Mouse (Mus musculus) neural tube, embryonic 11.5 days (tissue): ENCODE measurements around the gene Ccnd1. TPM values are rescaled to one million over a fixed set of nuclear protein-coding genes. Genes with fewer than 3 reads are reported as not detected.

Source experiments
- ATAC-seq: fragments of 200-750 bp; cut with Nextera tagmentation; 2 replicates; pipeline ENCODE4 v1.8.0; 2017; ENCODE audit warnings: moderate number of reproducible peaks, mild to moderate bottlenecking, moderate TSS enrichment, moderate library complexity; ENCODE audit not compliant: insufficient read depth, low FRiP score, low TSS enrichment
- DNase-seq: peaks from one replicate; pipeline ENCODE4 v3.0.0-alpha.2; 2015; ENCODE audit warnings: low spot score
- H3K27ac ChIP-seq: fragments of 300-500 bp; sonication (generic); 2 replicates; pipeline ENCODE4 v1.5.1; 2014; ENCODE audit warnings: low read depth, mild to moderate bottlenecking, low read length
- H3K27me3 ChIP-seq: fragments of 300-500 bp; sonication (generic); 2 replicates; pipeline ENCODE4 v1.6.1; 2014; ENCODE audit warnings: mild to moderate bottlenecking, low read length, mixed read lengths; ENCODE audit not compliant: control insufficient read depth, insufficient read depth
- H3K36me3 ChIP-seq: fragments of 300-500 bp; sonication (generic); 2 replicates; pipeline ENCODE4 v1.6.1; 2014; ENCODE audit warnings: mild to moderate bottlenecking, low read length, moderate library complexity, mixed read lengths; ENCODE audit not compliant: control insufficient read depth, insufficient read depth
- H3K4me1 ChIP-seq: fragments of 300-500 bp; sonication (generic); 2 replicates; pipeline ENCODE4 v1.6.1; 2014; ENCODE audit warnings: low read length, mixed read lengths; ENCODE audit not compliant: control insufficient read depth, insufficient read depth
- H3K4me2 ChIP-seq: fragments of 300-500 bp; sonication (generic); 2 replicates; pipeline ENCODE4 v1.6.1; 2014; ENCODE audit warnings: low read depth, mild to moderate bottlenecking, moderate library complexity
- H3K4me3 ChIP-seq: fragments of 300-500 bp; sonication (generic); 2 replicates; pipeline ENCODE4 v1.5.1; 2014; ENCODE audit warnings: low read depth, low read length
- H3K9ac ChIP-seq: fragments of 300-500 bp; sonication (generic); 2 replicates; pipeline ENCODE4 v1.6.1; 2014; ENCODE audit warnings: mild to moderate bottlenecking, low read length
- H3K9me3 ChIP-seq: fragments of 300-500 bp; sonication (generic); 2 replicates; pipeline ENCODE4 v1.6.1; 2016; ENCODE audit warnings: low read length; ENCODE audit not compliant: control insufficient read depth
- WGBS: fragments of 180-500 bp; shearing (Covaris S2); extraction: QIAGEN DNeasy Blood & Tissue Kit; methylation state at CpG from one replicate; pipeline ENCODE4 v1.1.7; 2014; 5-methylcytosine and 5-hydroxymethylcytosine counted together
- polyA plus RNA-seq: library from polyadenylated mRNA; unstranded; fragments of >200 nt; fragmentation: Nextera tagmentation; extraction: Ambion mirVana; gene quantifications from 2 replicates; pipeline ENCODE4 v1.2.1, GENCODE M21; 2014

Gene Ccnd1
- 201 and 213 TPM in 2 replicates for polyA plus RNA-seq

- peak within 1 kb of the TSS; percentile 62 for H3K4me3 ChIP-seq
- H3K4me2 ChIP-seq, result peak within 1 kb of the TSS; percentile 86
- DNase-seq (peak; percentile 81), ATAC-seq (peak; percentile 48)
- H3K4me1 ChIP-seq, result peaks cover 41% of the 10 kb centered on the region
- H3K36me3 ChIP-seq, result peaks cover 15% of the 10 kb centered on the region
- H3K9ac ChIP-seq, result peak within 1 kb of the TSS; percentile 83
- H3K27ac ChIP-seq, result peak within 1 kb of the TSS; percentile 85
- H3K27me3 ChIP-seq, result peaks cover 4% of the 10 kb centered on the region; the same call in 1 of the 2 replicates
- under 1% methylated on average over 39 of the region's 45 CpGs for WGBS
- no peaks in the 10 kb centered on the region for H3K9me3 ChIP-seq
Measured at GRCm38 (mm10) chr7:144939344-144940002, at the start of gene Ccnd1. Gene Ccnd1, minus strand, starts transcription at chr7:144939925.

- DNase-seq (no peak), ATAC-seq (no peak)
- Histone ChIP-seq H3K4me2 (no peak overlapping the region), H3K9ac (no peak overlapping the region), H3K4me1 (no peaks in the 10 kb centered on the region), H3K27ac (no peak overlapping the region), H3K9me3 (no peaks in the 10 kb centered on the region), H3K36me3 (no peaks in the 10 kb centered on the region), H3K4me3 (no peak overlapping the region), H3K27me3 (no peaks in the 10 kb centered on the region)
- 64% methylated on average over 3 of the region's 3 CpGs for WGBS
Measured at GRCm38 (mm10) chr7:144988856-144989255, 49.1 kb upstream of the Ccnd1 start.

GRCm38 (mm10) chr7:144985100-144985499, 45.4 kb upstream of the Ccnd1 start:
- WGBS, result 90% methylated on average over 1 of the region's 1 CpGs
- ATAC-seq (no peak), DNase-seq (no peak)
- H3K4me3 ChIP-seq, result no peak overlapping the region
- no peak overlapping the region for H3K27ac ChIP-seq
- no peaks in the 10 kb centered on the region for H3K27me3 ChIP-seq
- H3K4me2 ChIP-seq, result no peak overlapping the region
- no peaks in the 10 kb centered on the region for H3K36me3 ChIP-seq
- H3K4me1 ChIP-seq, result no peaks in the 10 kb centered on the region
- no peak overlapping the region for H3K9ac ChIP-seq
- H3K9me3 ChIP-seq, result no peaks in the 10 kb centered on the region

- Histone ChIP-seq H3K36me3 (no peaks in the 10 kb centered on the region), H3K4me3 (no peak overlapping the region), H3K27ac (no peak overlapping the region), H3K27me3 (no peaks in the 10 kb centered on the region), H3K9ac (no peak overlapping the region), H3K4me1 (no peaks in the 10 kb centered on the region), H3K9me3 (no peaks in the 10 kb centered on the region), H3K4me2 (no peak overlapping the region)
- ATAC-seq (no peak), DNase-seq (no peak)
- WGBS, result 88% methylated on average over 6 of the region's 6 CpGs
Measured at GRCm38 (mm10) chr7:144982358-144983110, 42.8 kb upstream of the Ccnd1 start.

DNA sequence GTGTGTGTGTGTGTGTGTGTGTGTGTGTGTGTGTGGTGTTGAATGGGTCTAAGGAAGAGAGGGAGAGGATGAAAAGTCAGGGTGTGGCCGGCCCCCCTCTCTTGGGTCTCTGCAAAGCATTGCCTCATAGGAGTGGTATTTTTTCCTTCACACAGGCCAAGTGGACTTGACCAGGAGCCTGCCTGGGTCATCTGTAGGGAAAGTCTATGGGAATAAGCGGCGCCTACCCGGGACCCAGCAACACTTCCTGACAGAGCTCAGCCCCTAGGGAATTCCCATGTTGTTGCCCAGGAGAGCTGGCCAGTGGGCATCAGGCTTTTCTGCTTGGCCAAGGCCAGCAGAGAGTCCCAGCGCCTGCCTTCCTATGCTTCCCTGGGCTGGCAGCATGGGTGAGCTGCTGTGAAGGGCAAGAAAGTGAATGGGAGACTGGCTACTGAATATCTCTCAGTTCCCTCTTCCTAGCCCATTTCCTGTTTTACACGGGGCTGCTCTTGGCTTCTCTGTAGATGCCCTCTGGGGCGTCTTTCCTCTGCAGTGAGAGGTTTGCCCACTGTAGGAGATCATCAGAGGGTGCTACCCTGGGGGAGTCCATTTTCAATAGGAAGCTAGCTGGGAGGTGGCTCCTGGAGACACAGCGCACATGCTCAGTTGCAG, 41.8 kb upstream of the Ccnd1 start:
- Histone ChIP-seq H3K27me3 (no peaks in the 10 kb centered on the region), H3K9ac (no peak overlapping the region), H3K4me2 (no peak overlapping the region), H3K27ac (no peak overlapping the region), H3K4me1 (no peaks in the 10 kb centered on the region), H3K9me3 (no peaks in the 10 kb centered on the region), H3K4me3 (no peak overlapping the region), H3K36me3 (no peaks in the 10 kb centered on the region)
- ATAC-seq (no peak), DNase-seq (no peak)
- 86% methylated on average over 8 of the region's 8 CpGs for WGBS

DNA sequence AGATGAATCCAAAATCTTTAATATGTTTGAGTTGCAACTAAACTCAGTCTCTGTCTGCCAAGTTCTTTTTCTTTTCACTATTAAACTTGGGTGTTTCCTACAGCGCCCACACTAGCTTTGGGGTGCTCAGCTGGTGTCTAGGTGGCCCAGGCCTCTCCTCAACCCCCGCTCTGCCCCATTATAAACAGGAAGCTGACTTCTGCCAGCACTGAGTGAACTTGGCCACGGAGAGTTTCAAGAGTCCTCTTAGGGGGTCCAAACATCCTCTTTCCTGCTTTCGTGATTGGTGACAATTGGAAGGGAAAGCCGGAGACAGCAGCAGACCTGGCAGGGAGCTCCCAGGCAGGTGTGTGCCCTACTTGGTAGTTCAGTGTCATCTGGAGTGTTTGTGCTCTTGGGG, 40.1 kb upstream of the Ccnd1 start:
- H3K27ac ChIP-seq, result no peak overlapping the region
- ATAC-seq, result no peak
- H3K36me3 ChIP-seq, result no peaks in the 10 kb centered on the region
- H3K4me3 ChIP-seq, result no peak overlapping the region
- no peak overlapping the region for H3K9ac ChIP-seq
- DNase-seq, result no peak
- no peaks in the 10 kb centered on the region for H3K27me3 ChIP-seq
- no peaks in the 10 kb centered on the region for H3K4me1 ChIP-seq
- WGBS, result 84% methylated on average over 5 of the region's 5 CpGs
- no peak overlapping the region for H3K4me2 ChIP-seq
- H3K9me3 ChIP-seq, result no peaks in the 10 kb centered on the region

DNA sequence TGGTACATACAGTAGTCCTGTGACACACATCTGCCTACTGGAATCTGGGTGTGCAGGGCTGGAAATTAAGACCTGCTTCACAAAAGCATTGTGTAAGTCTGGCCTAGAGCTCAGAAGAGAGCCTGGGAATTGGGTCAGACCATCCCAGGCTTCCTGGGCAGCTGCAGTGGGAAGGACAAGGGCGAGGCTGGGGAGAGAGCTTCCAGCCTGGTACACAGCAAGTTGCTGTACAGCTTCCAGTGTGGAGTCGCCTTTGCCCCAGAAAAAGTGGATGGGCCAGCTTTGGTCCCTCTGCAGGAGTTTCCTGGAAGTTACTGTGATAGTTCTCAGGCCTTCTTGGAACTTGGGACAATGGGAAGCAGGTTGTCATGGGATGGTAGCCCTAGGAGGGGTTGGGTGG, 37.4 kb upstream of the Ccnd1 start:
- WGBS, result 67% methylated on average over 2 of the region's 2 CpGs
- ATAC-seq, result no peak

GRCm38 (mm10) chr7:144973461-144973860, 33.7 kb upstream of the Ccnd1 start:
- no peak overlapping the region for H3K4me3 ChIP-seq
- H3K36me3 ChIP-seq, result no peaks in the 10 kb centered on the region
- H3K9me3 ChIP-seq, result no peaks in the 10 kb centered on the region
- WGBS, result 64% methylated on average over 8 of the region's 8 CpGs
- H3K27me3 ChIP-seq, result no peaks in the 10 kb centered on the region
- no peak overlapping the region for H3K9ac ChIP-seq
- H3K4me1 ChIP-seq, result no peaks in the 10 kb centered on the region
- H3K27ac ChIP-seq, result no peak overlapping the region
- ATAC-seq, result no peak
- no peak for DNase-seq
- H3K4me2 ChIP-seq, result no peak overlapping the region

More for the DNA sequence above, 37.4 kb upstream of the Ccnd1 start:
- Histone ChIP-seq H3K27ac (no peak overlapping the region), H3K4me3 (no peak overlapping the region), H3K27me3 (no peaks in the 10 kb centered on the region), H3K4me1 (no peaks in the 10 kb centered on the region), H3K9ac (no peak overlapping the region), H3K36me3 (no peaks in the 10 kb centered on the region), H3K9me3 (no peaks in the 10 kb centered on the region), H3K4me2 (no peak overlapping the region)
- no peak for DNase-seq
